Mouse (Mus musculus) erythroblast, embryonic 14.5 days (primary cell): ENCODE measurements around the gene Cfap77.

Experiments used
- GATA1 ChIP-seq: IDR thresholded peaks from 2 replicates; pipeline ENCODE4 v1.6.1; 2012; ENCODE audit warnings: low read length, inconsistent platforms, mixed read lengths
- TAL1 ChIP-seq: IDR thresholded peaks from 3 replicates; pipeline ENCODE4 v1.6.1; 2012; ENCODE audit warnings: low read length, inconsistent platforms, mixed read lengths

GRCm38 (mm10) chr2:28952981-28953380 is 101.9 kb downstream of the Cfap77 start:
- TF ChIP-seq GATA1, result no peak
- TF ChIP-seq TAL1, result no peak
